Mouse (Mus musculus): ENCODE measurements around the gene Slc5a4b. TPM values are rescaled to one million over a fixed set of nuclear protein-coding genes. Genes with fewer than 3 reads are reported as not detected.

Gene Slc5a4b
- polyA plus RNA-seq, 1 experiment = not detected

DNA sequence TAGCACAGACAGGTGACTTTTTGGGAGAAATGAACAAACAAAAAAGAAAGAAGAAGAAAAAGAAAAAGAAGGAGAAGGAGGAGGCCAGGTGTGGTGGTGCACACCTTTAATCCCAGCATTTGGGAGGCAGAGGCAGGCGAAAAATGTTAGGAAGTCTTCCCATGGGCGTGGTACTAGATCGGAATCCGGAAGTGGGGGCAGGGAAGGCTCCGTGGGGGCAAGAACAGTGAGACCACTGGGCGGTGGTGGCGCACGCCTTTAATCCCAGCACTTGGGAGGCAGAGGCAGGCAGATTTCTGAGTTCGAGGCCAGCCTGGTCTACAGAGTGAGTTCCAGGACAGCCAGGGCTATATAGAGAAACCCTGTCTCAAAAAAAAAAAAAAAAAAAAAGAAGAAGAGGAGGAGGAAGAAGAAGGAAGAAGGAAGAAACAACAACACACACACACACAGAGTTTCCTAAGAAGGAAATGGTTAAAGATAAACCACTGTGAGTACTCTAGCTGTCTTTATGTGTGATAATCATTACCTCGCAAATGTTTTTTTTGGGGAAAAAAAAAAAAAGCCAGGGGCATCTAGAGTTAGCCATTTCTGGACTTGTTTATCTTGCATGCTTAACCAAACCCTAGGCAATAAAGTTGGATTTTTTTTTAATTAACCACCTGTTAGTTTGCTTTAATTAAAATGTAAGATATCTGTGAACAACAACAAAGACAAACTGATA lies 85.1 kb downstream of the Slc5a4b start:
- TF ChIP-seq GATA1 (IDR thresholded peaks at IDR 0.05; ENCODE audit: low read length) = no peak

DNA sequence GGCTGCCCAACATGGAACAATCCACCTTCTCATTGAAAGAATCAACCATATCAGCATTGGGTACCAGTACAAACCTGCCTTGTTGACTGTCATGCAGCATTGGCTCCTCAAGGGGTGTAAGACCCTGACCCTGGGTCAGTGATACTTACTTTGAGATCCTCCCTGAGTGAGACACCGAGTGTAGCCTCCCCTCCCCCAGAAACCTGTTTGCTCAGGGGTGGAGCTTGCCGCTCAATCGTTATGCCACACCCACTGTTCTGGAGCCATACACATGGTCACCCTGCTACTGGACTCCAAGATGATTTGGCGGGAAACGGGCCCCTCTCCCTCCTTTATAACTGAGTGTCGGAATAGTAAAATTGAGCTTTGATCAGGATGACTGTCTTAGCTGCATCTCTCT lies 86.8 kb downstream of the Slc5a4b start:
- no peak for TF ChIP-seq GATA1 (IDR thresholded peaks at IDR 0.05; ENCODE audit: low read length)

DNA sequence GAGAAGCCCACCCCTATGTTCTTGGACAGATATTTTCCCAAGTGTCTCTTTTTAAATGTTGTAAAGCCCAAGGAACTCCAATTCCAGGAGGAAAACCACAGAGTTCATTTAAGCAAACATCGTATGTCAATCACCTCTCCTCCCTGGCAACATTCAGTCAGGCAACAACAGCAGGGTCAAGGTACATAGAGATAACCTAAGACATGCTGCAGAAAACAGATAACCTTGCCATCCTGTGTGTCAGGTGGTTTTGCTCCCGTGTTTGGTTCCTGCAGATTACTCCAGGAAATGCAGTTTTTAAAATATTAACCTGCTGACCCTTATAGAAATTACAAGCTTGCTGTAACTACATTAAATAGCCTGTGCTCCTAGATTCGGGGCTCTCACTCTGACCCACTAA lies 89.0 kb downstream of the Slc5a4b start:
- TF ChIP-seq GATA1 (IDR thresholded peaks at IDR 0.05; ENCODE audit: low read length) = no peak

DNA sequence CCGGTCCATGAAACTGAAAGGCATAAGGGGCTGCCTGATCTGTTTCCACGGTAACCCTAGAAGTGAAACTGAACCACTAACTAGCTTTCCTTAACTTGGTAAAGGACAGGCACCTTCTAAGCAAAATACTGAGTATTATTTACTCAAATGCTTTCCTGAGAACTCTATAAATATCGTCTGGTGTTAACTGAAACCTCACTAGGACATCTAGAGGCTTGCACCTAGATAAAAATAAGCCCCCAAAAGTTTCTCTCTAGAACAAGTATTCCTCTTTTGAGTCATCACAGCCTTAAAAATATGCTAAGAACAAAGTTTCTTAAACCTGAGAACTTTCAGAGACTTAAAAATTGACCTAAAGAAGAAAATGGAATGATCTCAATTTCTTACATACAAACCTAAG lies 93.9 kb downstream of the Slc5a4b start:
- no peak for TF ChIP-seq GATA1 (IDR thresholded peaks at IDR 0.05; ENCODE audit: low read length)

DNA sequence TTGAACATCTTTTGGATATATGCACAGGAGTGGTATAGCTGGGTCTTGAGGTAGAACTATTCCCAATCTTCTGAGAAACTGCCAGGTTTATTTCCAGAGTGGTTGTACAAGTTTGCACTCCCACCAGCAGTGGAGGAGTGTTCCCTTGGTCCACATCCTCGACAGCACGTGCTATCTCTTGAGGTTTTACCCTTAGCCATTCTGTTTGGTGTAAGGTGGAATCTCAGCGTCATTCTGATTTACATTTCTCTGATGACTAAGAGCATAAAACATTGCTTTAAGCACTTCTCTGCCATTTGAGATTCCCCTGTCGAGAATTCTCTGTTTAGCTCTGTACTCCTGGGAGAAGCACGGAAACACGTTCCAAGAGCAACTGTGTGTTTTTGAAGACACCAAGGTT lies 97.8 kb downstream of the Slc5a4b start:
- no peak for TF ChIP-seq GATA1 (IDR thresholded peaks at IDR 0.05; ENCODE audit: low read length)

DNA sequence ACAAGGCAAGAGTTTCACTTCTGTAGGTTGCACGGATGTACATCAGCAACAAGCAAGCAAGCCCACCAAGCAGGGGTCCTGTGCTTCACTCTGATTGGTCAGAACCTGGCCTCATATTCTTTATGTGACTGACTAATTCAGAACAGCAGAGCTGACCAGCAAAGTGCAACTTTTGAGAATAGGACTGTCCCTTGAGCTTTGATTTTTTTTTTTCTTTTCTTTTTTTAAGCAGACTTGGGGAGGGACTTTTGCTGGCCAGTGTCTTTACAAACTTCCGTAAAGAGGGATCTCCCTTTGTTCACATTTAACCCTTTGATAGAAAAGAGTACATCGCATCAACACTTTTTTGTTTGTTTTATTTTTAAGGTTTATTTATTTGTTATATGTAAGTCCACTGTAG lies 100.9 kb downstream of the Slc5a4b start:
- no peak for TF ChIP-seq GATA1 (IDR thresholded peaks at IDR 0.05; ENCODE audit: low read length)

Other genes with a start within 250 kb of the Slc5a4b start
- gene Derl3, start 217.5 kb downstream of the Slc5a4b start, polyA plus RNA-seq (2012) = 0.27 and 0.36 TPM in 2 replicates
- 253 and 299 TPM in 2 replicates for gene Smarcb1, start 189.3 kb downstream of the Slc5a4b start, polyA plus RNA-seq (2012)
- gene Chchd10, start 177.8 kb downstream of the Slc5a4b start, polyA plus RNA-seq (2012) = 585 and 819 TPM in 2 replicates
- gene Mmp11, start 174.5 kb downstream of the Slc5a4b start, polyA plus RNA-seq (2012) = 0.12 TPM in 1 of 2 replicates, not detected in the other
- gene Gm867, start 170.3 kb downstream of the Slc5a4b start, polyA plus RNA-seq (2012) = not detected in 2 replicates
- gene Vpreb3, start 167.9 kb downstream of the Slc5a4b start, polyA plus RNA-seq (2012) = not detected in 2 replicates
- not detected in 2 replicates for gene Gm5134, start 156.4 kb downstream of the Slc5a4b start, polyA plus RNA-seq (2012)
- gene Zfp280b, start 78.3 kb downstream of the Slc5a4b start, polyA plus RNA-seq (2012) = 7.0 and 8.8 TPM in 2 replicates
- not detected in 2 replicates for gene Slc5a4a, start 36.5 kb upstream of the Slc5a4b start, polyA plus RNA-seq (2012)
- gene Prmt2, start 126.9 kb upstream of the Slc5a4b start, polyA plus RNA-seq (2012) = 0.16 and 0.36 TPM in 2 replicates
- gene S100b, start 142.9 kb upstream of the Slc5a4b start, polyA plus RNA-seq (2012) = not detected in 2 replicates
- 1.0 and 1.1 TPM in 2 replicates for gene Dip2a, start 234.3 kb upstream of the Slc5a4b start, polyA plus RNA-seq (2012)

Data from G1E-ER4 (cell line).